Comparison of ENCODE assay signal across 8 mouse cellular contexts in the genomic region with DNA sequence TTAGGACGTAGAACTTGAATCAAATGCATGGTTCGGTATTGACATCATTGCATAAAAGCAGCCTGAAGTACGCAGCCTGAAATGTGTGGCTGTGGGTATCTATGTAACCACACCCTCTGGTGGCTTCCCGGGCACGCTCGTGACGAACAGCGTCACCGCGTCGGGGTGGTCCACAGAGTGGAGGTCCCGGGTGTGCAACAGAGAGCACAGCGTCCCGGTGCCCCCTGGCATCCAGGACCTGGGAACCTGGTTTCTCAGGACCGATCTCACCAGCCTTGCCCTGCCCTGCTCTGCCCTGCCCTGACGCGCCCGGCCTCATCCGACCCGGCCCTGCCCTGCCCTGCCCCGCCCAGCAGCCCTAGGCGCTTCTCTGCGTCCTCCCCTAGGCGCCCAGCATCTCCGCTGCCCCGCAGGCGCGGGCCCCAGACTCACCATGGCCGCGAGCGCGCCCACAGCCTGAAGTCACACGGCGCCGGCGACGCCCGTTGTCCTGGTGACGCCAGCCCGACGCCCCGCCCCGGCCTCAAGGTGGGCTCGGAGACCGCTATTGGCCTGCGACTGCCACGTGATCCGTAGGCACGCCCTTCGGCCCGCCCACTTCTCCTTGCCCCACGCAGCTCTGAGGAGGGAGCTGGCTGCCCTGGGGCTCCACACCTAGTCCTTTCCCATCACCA. TPM values are rescaled to one million over a fixed set of nuclear protein-coding genes. Genes with fewer than 3 reads are reported as not detected.
A peak's percentile ranks its signal among the peaks of the same experiment; 100 is the strongest.
DNase-seq lines count a peak whose midpoint lies in the region; ATAC-seq and TF ChIP-seq lines count a peak whose summit lies in the region.

No protein-coding gene starts in this region.

- peak; percentile 96 for ATAC-seq in cerebellum, adult (ENCODE audit: insufficient number of reproducible peaks, low FRiP score, low TSS enrichment)
- ATAC-seq in forebrain, embryonic 13.5 days: peak; percentile 98
- peak; percentile 97 for ATAC-seq in neural tube, embryonic 14.5 days (ENCODE audit: low read depth)

- in situ Hi-C loops in ES-E14 (cut with MboI; ENCODE audit: low sequenced_read_pairs in 2 of 2, unreplicated experiment in 2 of 2): no loop called here

- peak; percentile 14; the same call in 1 of the 2 replicates for TF ChIP-seq POLR2A in testis, adult 2 months (IDR thresholded peaks at IDR 0.05; ENCODE audit: control insufficient read depth, low read depth, low read length)

- peak; percentile 91 for DNase-seq in ES-E14 (ENCODE audit: low read depth, low spot score)
- peak; percentile 5 for DNase-seq in heart, postnatal 25 days (ENCODE audit: low spot score)
- peak; percentile 84 to 89 for DNase-seq in layer of hippocampus, adult 18-20 months (ENCODE audit: low spot score in 2 of 2)
- peak; percentile 73 to 80 for DNase-seq in lung, adult 18-20 months

- H3K27ac ChIP-seq in ES-E14 (ENCODE audit: insufficient read depth, low read depth, low read length, poor library complexity, severe bottlenecking): peak overlapping the region; percentile 33; the same call in 1 of the 2 replicates
- peak overlapping the region; percentile 77 for H3K27ac ChIP-seq in forebrain, embryonic 13.5 days
- H3K27ac ChIP-seq in neural tube, embryonic 14.5 days (ENCODE audit: low read depth, low read length): peak overlapping the region; percentile 67
- H3K27ac ChIP-seq in testis, adult 2 months (ENCODE audit: control insufficient read depth, insufficient read depth, low read depth, low read length): no peak overlapping the region

- intact Hi-C loops in heart, postnatal 25 days (cut with DNase I): no loop called here

- H3K4me1 ChIP-seq in ES-E14 (ENCODE audit: control insufficient read depth in 2 of 2, insufficient read depth in 2 of 2, low read length in 2 of 2, poor library complexity in 1 of 2): peaks cover 0 to 2% of the 10 kb centered on the region in 2 experiments; a peak in 1 of 4 replicates
- H3K4me1 ChIP-seq in forebrain, embryonic 13.5 days: peaks cover 11% of the 10 kb centered on the region
- peaks cover 12% of the 10 kb centered on the region for H3K4me1 ChIP-seq in neural tube, embryonic 14.5 days (ENCODE audit: control insufficient read depth, insufficient read depth, low read length)
- H3K4me1 ChIP-seq in testis, adult 2 months (ENCODE audit: control insufficient read depth, insufficient read depth, low read length): peaks cover 13% of the 10 kb centered on the region

- no peaks in the 10 kb centered on the region for H3K27me3 ChIP-seq in forebrain, embryonic 13.5 days
- no peaks in the 10 kb centered on the region for H3K27me3 ChIP-seq in neural tube, embryonic 14.5 days (ENCODE audit: control insufficient read depth, insufficient read depth, low read length)
- H3K27me3 ChIP-seq in testis, adult 2 months (ENCODE audit: control insufficient read depth, insufficient read depth, low read length): no peaks in the 10 kb centered on the region

- no peak for TF ChIP-seq CTCF in testis, adult 2 months (IDR thresholded peaks at IDR 0.05; ENCODE audit: control insufficient read depth, insufficient read depth, insufficient replicate concordance, low read depth, low read length)

- under 1% methylated on average over 50 of the region's 52 CpGs for WGBS in forebrain, embryonic 13.5 days
- under 1% methylated on average over 46 of the region's 52 CpGs for WGBS in neural tube, embryonic 14.5 days

- peak overlapping the region; percentile 68 to 90 for H3K4me3 ChIP-seq in ES-E14 (ENCODE audit: insufficient read depth in 1 of 2, low read depth in 1 of 2, low read length in 2 of 2, poor library complexity in 1 of 2, severe bottlenecking in 1 of 2)
- H3K4me3 ChIP-seq in forebrain, embryonic 13.5 days: peak overlapping the region; percentile 72
- H3K4me3 ChIP-seq in neural tube, embryonic 14.5 days (ENCODE audit: low read depth, low read length): peak overlapping the region; percentile 68
- peak overlapping the region; percentile 77 for H3K4me3 ChIP-seq in testis, adult 2 months (ENCODE audit: control insufficient read depth, low read depth, low read length)

- H3K9ac ChIP-seq in ES-E14 (ENCODE audit: insufficient read depth, low read depth, low read length, poor library complexity, severe bottlenecking): peak overlapping the region; percentile 82
- peak overlapping the region; percentile 75 for H3K9ac ChIP-seq in forebrain, embryonic 13.5 days
- H3K9ac ChIP-seq in neural tube, embryonic 14.5 days (replicated peaks; ENCODE audit: low read depth, low read length): peak overlapping the region; percentile 82

- H3K9me3 ChIP-seq in ES-E14 (ENCODE audit: control insufficient read depth, insufficient read depth, low read depth, low read length): no peaks in the 10 kb centered on the region
- no peaks in the 10 kb centered on the region for H3K9me3 ChIP-seq in forebrain, embryonic 13.5 days (replicated peaks)
- H3K9me3 ChIP-seq in neural tube, embryonic 14.5 days (ENCODE audit: control insufficient read depth, low read length): no peaks in the 10 kb centered on the region

- H3K36me3 ChIP-seq in ES-E14 (ENCODE audit: control insufficient read depth, insufficient read depth, low read length, poor library complexity, severe bottlenecking): no peaks in the 10 kb centered on the region
- H3K36me3 ChIP-seq in forebrain, embryonic 13.5 days (ENCODE audit: poor library complexity, severe bottlenecking): no peaks in the 10 kb centered on the region
- H3K36me3 ChIP-seq in neural tube, embryonic 14.5 days (ENCODE audit: control insufficient read depth, insufficient read depth, low read length): no peaks in the 10 kb centered on the region
- no peaks in the 10 kb centered on the region for H3K36me3 ChIP-seq in testis, adult 2 months (ENCODE audit: control insufficient read depth, insufficient read depth, low read length)

- peak overlapping the region; percentile 75 for H3K4me2 ChIP-seq in forebrain, embryonic 13.5 days
- peak overlapping the region; percentile 72 for H3K4me2 ChIP-seq in neural tube, embryonic 14.5 days (ENCODE audit: low read depth, low read length)

TF ChIP-seq in ES-E14, 5 proteins besides CTCF, POLR2A, EP300 and RAD21:
- TF ChIP-seq HCFC1 (IDR thresholded peaks at IDR 0.05; ENCODE audit: borderline replicate concordance, insufficient read depth, low read length) (peak; percentile 38; the same call in 1 of the 2 replicates), CHD2 (IDR thresholded peaks at IDR 0.05; ENCODE audit: low read depth, low read length) (no peak)
TF ChIP-seq in ES-E14: peak in this region for 1.

RNA-seq across cellular contexts. Expression of gene Fbxl2, which starts 19.6 kb away (rescaled TPM):
- total RNA-seq in ES-E14 (2012; rRNA removed): 4.4 and 6.3 TPM in 2 replicates
- polyA plus RNA-seq in forebrain, embryonic 13.5 days (2015; fragmentation: Nextera tagmentation; extraction: Ambion mirVana): 13.3 and 14.0 TPM in 2 replicates
- total RNA-seq in heart, postnatal 25 days (2021): 1 to 10 TPM in 1 of 2 experiments, under 1 TPM in 1; 0.87 to 1.0 TPM
- 10 to 100 TPM; 32.5 to 33.1 TPM for total RNA-seq in layer of hippocampus, adult 18-20 months (2021)
- polyA plus RNA-seq in neural tube, embryonic 14.5 days (2014; fragmentation: Nextera tagmentation; extraction: Ambion mirVana): 26.2 and 30.6 TPM in 2 replicates
- 2.6 TPM in 2 replicates for polyA plus RNA-seq in testis, adult 2 months (2012; rRNA removed)

RNA-seq across cellular contexts. Expression of gene Susd5, which starts 30.5 kb away (rescaled TPM):
- 0.98 and 3.1 TPM in 2 replicates for total RNA-seq in ES-E14 (2012; rRNA removed)
- 0.18 TPM in 1 of 2 replicates, not detected in the other for polyA plus RNA-seq in forebrain, embryonic 13.5 days (2015; fragmentation: Nextera tagmentation; extraction: Ambion mirVana)
- 1 to 10 TPM in 1 of 2 experiments, under 1 TPM in 1; 0.67 to 1.8 TPM for total RNA-seq in heart, postnatal 25 days (2021)
- 1 to 10 TPM; 3.0 to 3.7 TPM for total RNA-seq in layer of hippocampus, adult 18-20 months (2021)
- 0.45 and 0.52 TPM in 2 replicates for polyA plus RNA-seq in neural tube, embryonic 14.5 days (2014; fragmentation: Nextera tagmentation; extraction: Ambion mirVana)
- polyA plus RNA-seq in testis, adult 2 months (2012; rRNA removed): 2.1 and 2.3 TPM in 2 replicates

Comparison
In these comparisons a context has a peak if more than half of its experiments do, and no peak if none do; other contexts are left out.
1. DNase-seq: peak in every context shown above with its lines; median percentile 91 in ES-E14; 86 in layer of hippocampus, adult 18-20 months; 76 in lung, adult 18-20 months; 5 in heart, postnatal 25 days.